Mouse (Mus musculus) hindbrain, embryonic 13.5 days (tissue): ENCODE results near the gene Rbmx2. TPM values are rescaled to one million over a fixed set of nuclear protein-coding genes. Genes with fewer than 3 reads are reported as not detected.

Experiments
- polyA plus RNA-seq: library from polyadenylated mRNA; unstranded; fragments of >200 nt; fragmentation: Nextera tagmentation; extraction: Ambion mirVana; gene quantifications from 2 replicates; pipeline ENCODE4 v1.2.1, GENCODE M21; 2015

Gene Rbmx2
- polyA plus RNA-seq, 1 experiment from 2014 or later: 23.6 TPM

Other genes with a start within 250 kb of the Rbmx2 start
- gene Elf4, start 231.9 kb upstream of the Rbmx2 start, polyA plus RNA-seq: 0.69 and 0.84 TPM in 2 replicates
- gene Aifm1, start 181.4 kb upstream of the Rbmx2 start, polyA plus RNA-seq: 43.1 and 45.7 TPM in 2 replicates
- gene Rab33a, start 175.7 kb upstream of the Rbmx2 start, polyA plus RNA-seq: 86.1 and 94.1 TPM in 2 replicates
- 11.1 and 11.2 TPM in 2 replicates for gene Zfp280c, start 100.5 kb upstream of the Rbmx2 start, polyA plus RNA-seq
- 41.3 and 43.4 TPM in 2 replicates for gene Slc25a14, start 71.6 kb upstream of the Rbmx2 start, polyA plus RNA-seq
- 0.14 TPM in 1 of 2 replicates, not detected in the other for gene Gpr119, start 20.5 kb upstream of the Rbmx2 start, polyA plus RNA-seq
- not detected in 2 replicates for gene Gm595, start 182.7 kb downstream of the Rbmx2 start, polyA plus RNA-seq